Mouse (Mus musculus) erythroblast, embryonic 14.5 days (primary cell): ENCODE results near the gene Fbxo28.

Experiments
- GATA1 ChIP-seq: IDR thresholded peaks from 2 replicates; pipeline ENCODE4 v1.6.1; 2012; ENCODE audit warnings: low read length, inconsistent platforms, mixed read lengths
- TAL1 ChIP-seq: IDR thresholded peaks from 3 replicates; pipeline ENCODE4 v1.6.1; 2012; ENCODE audit warnings: low read length, inconsistent platforms, mixed read lengths

GRCm38 (mm10) chr1:182383096-182383495 lies 41.7 kb upstream of the Fbxo28 start:
- TF ChIP-seq GATA1 (no peak), TAL1 (no peak)
